Mouse (Mus musculus) G1E (cell line): ENCODE data around the gene Rtn2.

Source experiments
- CTCF ChIP-seq: IDR thresholded peaks from 2 replicates; pipeline ENCODE4 v1.5.1; 2012; ENCODE audit warnings: low read depth, low read length, inconsistent platforms, mixed read lengths
- GATA1 ChIP-seq: IDR thresholded peaks from 2 replicates; pipeline ENCODE4 v1.6.1; 2012; ENCODE audit warnings: borderline replicate concordance, low read length, inconsistent platforms, mixed read lengths
- GATA2 ChIP-seq: IDR thresholded peaks from 2 replicates; pipeline ENCODE4 v1.6.1; 2012; ENCODE audit warnings: low read depth, low read length, inconsistent platforms, borderline replicate concordance
- POLR2AphosphoS5 ChIP-seq: IDR thresholded peaks from 2 replicates; pipeline ENCODE4 v1.6.1; 2012; ENCODE audit warnings: low read depth, low read length, inconsistent platforms; ENCODE audit not compliant: insufficient replicate concordance
- TAL1 ChIP-seq: conservative IDR thresholded peaks from 2 replicates; pipeline ENCODE4 v1.6.1; 2012; ENCODE audit warnings: low read depth, low read length, inconsistent platforms, mixed read lengths

GRCm38 (mm10) chr7:19271238-19272172 is 10.9 kb upstream of the Rtn2 start, which contains the start of gene Vasp:
- TF ChIP-seq TAL1 (no peak), CTCF (no peak), GATA2 (no peak), POLR2AphosphoS5 (0 out of 2 replicates have a peak, but pooled peaks have one; percentile 69), GATA1 (no peak)
